In the genomic region with DNA sequence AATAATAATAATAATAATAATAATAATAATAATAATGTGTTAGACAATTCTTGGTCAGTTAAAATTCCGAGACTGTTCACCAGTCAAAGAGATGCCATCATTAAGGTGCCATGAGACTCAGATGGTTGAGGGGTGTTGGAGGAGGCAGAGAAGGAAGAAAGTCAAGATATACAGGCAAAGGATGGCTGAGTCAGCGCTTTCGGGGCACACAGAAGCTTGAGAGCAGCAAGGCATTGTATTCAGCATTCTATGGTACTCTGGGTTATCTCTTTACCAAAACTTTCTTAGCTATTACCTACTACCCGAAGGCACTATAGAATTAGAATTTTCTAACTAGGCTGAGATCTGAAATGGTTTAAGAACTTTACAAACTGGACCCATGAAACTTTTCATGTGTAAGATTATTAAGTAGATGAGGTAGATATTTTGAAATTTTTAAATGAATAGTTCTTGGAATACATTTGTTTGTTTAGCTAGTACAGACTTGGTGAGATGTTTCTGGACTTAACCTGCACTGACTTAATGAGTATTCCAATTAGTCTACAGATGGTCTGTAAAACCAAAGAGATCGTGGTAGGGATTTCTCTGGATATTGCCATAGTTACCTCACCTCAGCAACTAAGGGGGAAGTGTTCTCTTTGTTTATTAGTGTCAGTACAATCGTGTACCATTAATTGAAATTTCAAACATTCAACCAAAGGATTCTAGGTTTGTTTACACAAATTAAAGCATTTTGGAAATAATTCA, we compare ENCODE assay signal across 24 mouse cellular contexts. TPM values are rescaled to one million over a fixed set of nuclear protein-coding genes. Genes with fewer than 3 reads are reported as not detected.
A peak's percentile ranks its signal among the peaks of the same experiment; 100 is the strongest.
DNase-seq lines count a peak whose midpoint lies in the region; ATAC-seq lines count a peak whose summit lies in the region.
"Had no signal": no experiment of that assay in that cellular context is flagged by ENCODE, and none has a peak within 500 bp of the region (broad histone marks: within the 10 kb centered on the region; RNA-seq: fewer than 3 reads in every experiment).

No protein-coding gene starts in this region.

- no peak overlapping the region for H3K27ac ChIP-seq in forebrain, embryonic 11.5 days (ENCODE audit: low read depth, low read length)
- no peak overlapping the region for H3K27ac ChIP-seq in forebrain, embryonic 10.5 days
- no peak overlapping the region for H3K27ac ChIP-seq in midbrain, embryonic 11.5 days (ENCODE audit: low read depth, low read length)
- no peak overlapping the region for H3K27ac ChIP-seq in midbrain, embryonic 10.5 days (replicated peaks)
- peak overlapping the region; percentile 67 for H3K27ac ChIP-seq in hindbrain, embryonic 13.5 days
- H3K27ac ChIP-seq in neural tube, embryonic 15.5 days (replicated peaks): peak overlapping the region; percentile 63; the same call in 1 of the 2 replicates
- H3K27ac ChIP-seq: embryonic facial prominence, embryonic 13.5 days; kidney, postnatal 0 days; limb, embryonic 10.5 days; liver, embryonic 15.5 days; lung, embryonic 15.5 days had no signal

- no peak for DNase-seq in forebrain, embryonic 11.5 days (ENCODE audit: low spot score)
- no peak for DNase-seq in forebrain, embryonic 10.5 days (ENCODE audit: extremely low spot score, low spot score)
- no peak for DNase-seq in midbrain, embryonic 11.5 days (ENCODE audit: low spot score, missing footprints)
- no peak for DNase-seq in midbrain, embryonic 10.5 days (ENCODE audit: low spot score)
- DNase-seq in heart, postnatal 25 days (ENCODE audit: low spot score): no peak
- DNase-seq: cerebellum, adult 11 months; gastrocnemius, postnatal 25 days; heart, adult 18-20 months; heart, postnatal 10 days; kidney, adult 18-20 months; liver; lung, postnatal 4 days; thymus, adult 18-20 months; thymus, postnatal 36 days had no signal

- ATAC-seq in forebrain, embryonic 11.5 days (replicated peaks; ENCODE audit: low FRiP score): peak; percentile 65; the same call in 1 of the 2 replicates
- peak; percentile 43; the same call in 1 of the 2 replicates for ATAC-seq in midbrain, embryonic 11.5 days (ENCODE audit: low FRiP score)
- ATAC-seq in hindbrain, embryonic 13.5 days (ENCODE audit: low FRiP score): 0 out of 2 replicates have a peak, but pooled peaks have one; percentile 44
- ATAC-seq in neural tube, embryonic 15.5 days (ENCODE audit: low FRiP score): no peak

- H3K4me3 ChIP-seq in forebrain, embryonic 11.5 days (ENCODE audit: low read depth, low read length): no peak overlapping the region
- H3K4me3 ChIP-seq in forebrain, embryonic 10.5 days: no peak overlapping the region
- no peak overlapping the region for H3K4me3 ChIP-seq in midbrain, embryonic 11.5 days (ENCODE audit: low read depth, low read length)
- no peak overlapping the region for H3K4me3 ChIP-seq in midbrain, embryonic 10.5 days
- H3K4me3 ChIP-seq in hindbrain, embryonic 13.5 days: no peak overlapping the region
- no peak overlapping the region for H3K4me3 ChIP-seq in neural tube, embryonic 15.5 days (replicated peaks)
- H3K4me3 ChIP-seq: embryonic facial prominence, embryonic 13.5 days; erythroblast, embryonic 14.5 days; heart, embryonic 12.5 days; limb, embryonic 10.5 days; liver, embryonic 15.5 days; lung, embryonic 15.5 days had no signal

- H3K36me3 ChIP-seq in forebrain, embryonic 11.5 days (ENCODE audit: control insufficient read depth, insufficient read depth, low read length): no peaks in the 10 kb centered on the region
- no peaks in the 10 kb centered on the region for H3K36me3 ChIP-seq in forebrain, embryonic 10.5 days (replicated peaks)
- H3K36me3 ChIP-seq in midbrain, embryonic 11.5 days (ENCODE audit: control insufficient read depth, insufficient read depth, low read length): no peaks in the 10 kb centered on the region
- no peaks in the 10 kb centered on the region for H3K36me3 ChIP-seq in midbrain, embryonic 10.5 days
- no peaks in the 10 kb centered on the region for H3K36me3 ChIP-seq in hindbrain, embryonic 13.5 days
- no peaks in the 10 kb centered on the region for H3K36me3 ChIP-seq in neural tube, embryonic 15.5 days
- H3K36me3 ChIP-seq: embryonic facial prominence, embryonic 13.5 days; heart, embryonic 12.5 days; limb, embryonic 10.5 days; liver, embryonic 15.5 days; lung, embryonic 15.5 days had no signal

- H3K4me1 ChIP-seq in forebrain, embryonic 11.5 days (replicated peaks; ENCODE audit: control insufficient read depth, insufficient read depth, low read length): peaks cover 3% of the 10 kb centered on the region
- H3K4me1 ChIP-seq in forebrain, embryonic 10.5 days: peaks cover 18% of the 10 kb centered on the region
- peaks cover 11% of the 10 kb centered on the region; the same call in 1 of the 2 replicates for H3K4me1 ChIP-seq in midbrain, embryonic 11.5 days (ENCODE audit: control insufficient read depth, insufficient read depth, low read length)
- peaks cover 18% of the 10 kb centered on the region for H3K4me1 ChIP-seq in midbrain, embryonic 10.5 days
- peaks cover 20% of the 10 kb centered on the region for H3K4me1 ChIP-seq in hindbrain, embryonic 13.5 days (replicated peaks)
- H3K4me1 ChIP-seq in neural tube, embryonic 15.5 days: 0 out of 2 replicates have a peak, but pooled peaks cover 4% of the 10 kb centered on the region
- H3K4me1 ChIP-seq: embryonic facial prominence, embryonic 13.5 days; heart, embryonic 12.5 days; liver, embryonic 15.5 days; lung, embryonic 15.5 days had no signal

- no peaks in the 10 kb centered on the region for H3K27me3 ChIP-seq in forebrain, embryonic 11.5 days (ENCODE audit: control insufficient read depth, insufficient read depth, low read length)
- no peaks in the 10 kb centered on the region for H3K27me3 ChIP-seq in forebrain, embryonic 10.5 days (ENCODE audit: poor library complexity, severe bottlenecking)
- H3K27me3 ChIP-seq in midbrain, embryonic 11.5 days (ENCODE audit: control insufficient read depth, insufficient read depth, low read length): no peaks in the 10 kb centered on the region
- H3K27me3 ChIP-seq in midbrain, embryonic 10.5 days (ENCODE audit: low read depth, poor library complexity, severe bottlenecking): no peaks in the 10 kb centered on the region
- H3K27me3 ChIP-seq in hindbrain, embryonic 13.5 days: no peaks in the 10 kb centered on the region
- H3K27me3 ChIP-seq in neural tube, embryonic 15.5 days (replicated peaks): no peaks in the 10 kb centered on the region
- H3K27me3 ChIP-seq: embryonic facial prominence, embryonic 13.5 days; heart, embryonic 12.5 days; liver, embryonic 15.5 days; lung, embryonic 15.5 days had no signal

- no peak overlapping the region for H3K4me2 ChIP-seq in forebrain, embryonic 11.5 days (ENCODE audit: low read depth, low read length, severe bottlenecking)
- H3K4me2 ChIP-seq in midbrain, embryonic 11.5 days: no peak overlapping the region
- no peak overlapping the region for H3K4me2 ChIP-seq in hindbrain, embryonic 13.5 days
- H3K4me2 ChIP-seq in neural tube, embryonic 15.5 days: no peak overlapping the region
- H3K4me2 ChIP-seq: embryonic facial prominence, embryonic 13.5 days; heart, embryonic 12.5 days; liver, embryonic 15.5 days; lung, embryonic 15.5 days had no signal

- WGBS in forebrain, embryonic 11.5 days: 72% methylated on average over 6 of the region's 6 CpGs
- WGBS in forebrain, embryonic 10.5 days: 83% methylated on average over 6 of the region's 6 CpGs
- 77% methylated on average over 6 of the region's 6 CpGs for WGBS in midbrain, embryonic 11.5 days
- 81% methylated on average over 6 of the region's 6 CpGs for WGBS in midbrain, embryonic 10.5 days
- 68% methylated on average over 6 of the region's 6 CpGs for WGBS in hindbrain, embryonic 13.5 days
- 65% methylated on average over 6 of the region's 6 CpGs for WGBS in neural tube, embryonic 15.5 days

- intact Hi-C loops in heart, postnatal 25 days (cut with DNase I): no loop called here

- no peak overlapping the region for H3K9ac ChIP-seq in forebrain, embryonic 11.5 days (ENCODE audit: low read length)
- no peak overlapping the region for H3K9ac ChIP-seq in midbrain, embryonic 11.5 days (ENCODE audit: low read length)
- no peak overlapping the region for H3K9ac ChIP-seq in hindbrain, embryonic 13.5 days
- no peak overlapping the region for H3K9ac ChIP-seq in neural tube, embryonic 15.5 days (replicated peaks)
- H3K9ac ChIP-seq: embryonic facial prominence, embryonic 13.5 days; heart, embryonic 12.5 days; liver, embryonic 15.5 days; lung, embryonic 15.5 days had no signal

- no peaks in the 10 kb centered on the region for H3K9me3 ChIP-seq in forebrain, embryonic 11.5 days (ENCODE audit: control insufficient read depth, low read length)
- H3K9me3 ChIP-seq in forebrain, embryonic 10.5 days: no peaks in the 10 kb centered on the region
- no peaks in the 10 kb centered on the region for H3K9me3 ChIP-seq in midbrain, embryonic 11.5 days (ENCODE audit: control insufficient read depth, low read length)
- no peaks in the 10 kb centered on the region for H3K9me3 ChIP-seq in midbrain, embryonic 10.5 days (replicated peaks)
- H3K9me3 ChIP-seq in hindbrain, embryonic 13.5 days: no peaks in the 10 kb centered on the region
- no peaks in the 10 kb centered on the region for H3K9me3 ChIP-seq in neural tube, embryonic 15.5 days (replicated peaks)
- H3K9me3 ChIP-seq: embryonic facial prominence, embryonic 13.5 days; heart, embryonic 12.5 days; limb, embryonic 10.5 days; liver, embryonic 15.5 days; lung, embryonic 15.5 days had no signal

RNA-seq across cellular contexts. Expression of a gene that starts 33.4 kb away (rescaled TPM):
- 86.6 and 94.4 TPM in 2 replicates for polyA plus RNA-seq in forebrain, embryonic 11.5 days (2014; fragmentation: Nextera tagmentation; extraction: Ambion mirVana)
- 52.2 and 53.1 TPM in 2 replicates for polyA plus RNA-seq in forebrain, embryonic 10.5 days (2016; fragmentation: Nextera tagmentation; extraction: Ambion mirVana)
- 31.9 and 39.4 TPM in 2 replicates for polyA plus RNA-seq in midbrain, embryonic 11.5 days (2014; fragmentation: Nextera tagmentation; extraction: Ambion mirVana)
- 18.5 and 30.2 TPM in 2 replicates for polyA plus RNA-seq in midbrain, embryonic 10.5 days (2016; fragmentation: Nextera tagmentation; extraction: Ambion mirVana)
- polyA plus RNA-seq in hindbrain, embryonic 13.5 days (2015; fragmentation: Nextera tagmentation; extraction: Ambion mirVana): 48.9 and 53.1 TPM in 2 replicates
- polyA plus RNA-seq in neural tube, embryonic 15.5 days (2015; fragmentation: Nextera tagmentation; extraction: Ambion mirVana): 43.3 and 47.4 TPM in 2 replicates
- total RNA-seq in heart, postnatal 25 days (2021): under 1 TPM; 0.73 to 0.88 TPM
- total RNA-seq: megakaryocyte-erythroid progenitor cell, adult 5-6 weeks had no signal
- polyA plus RNA-seq: erythroblast, embryonic 14.5 days had no signal

Comparison
In these comparisons a context has a peak if more than half of its experiments do, and no peak if none do; other contexts are left out.
1. H3K27ac ChIP-seq: peak in hindbrain, embryonic 13.5 days (single experiment) and neural tube, embryonic 15.5 days (single experiment); none in forebrain, embryonic 11.5 days (single experiment), forebrain, embryonic 10.5 days (single experiment), midbrain, embryonic 11.5 days (single experiment) and midbrain, embryonic 10.5 days (single experiment).